Mouse (Mus musculus): ENCODE data around the gene Mblac1. TPM values are rescaled to one million over a fixed set of nuclear protein-coding genes. Genes with fewer than 3 reads are reported as not detected.

Gene Mblac1
- 6.1 and 6.5 TPM in 2 replicates for polyA plus RNA-seq (2014; fragmentation: Nextera tagmentation; extraction: Ambion mirVana)

GRCm38 (mm10) chr5:138193771-138194727 is at the start of gene Mblac1:
Mblac1 (plus strand) TSS chr5:138194314.
- ATAC-seq (ENCODE audit: insufficient number of reproducible peaks, insufficient read depth, low FRiP score, low read depth): peak; percentile 80

DNA sequence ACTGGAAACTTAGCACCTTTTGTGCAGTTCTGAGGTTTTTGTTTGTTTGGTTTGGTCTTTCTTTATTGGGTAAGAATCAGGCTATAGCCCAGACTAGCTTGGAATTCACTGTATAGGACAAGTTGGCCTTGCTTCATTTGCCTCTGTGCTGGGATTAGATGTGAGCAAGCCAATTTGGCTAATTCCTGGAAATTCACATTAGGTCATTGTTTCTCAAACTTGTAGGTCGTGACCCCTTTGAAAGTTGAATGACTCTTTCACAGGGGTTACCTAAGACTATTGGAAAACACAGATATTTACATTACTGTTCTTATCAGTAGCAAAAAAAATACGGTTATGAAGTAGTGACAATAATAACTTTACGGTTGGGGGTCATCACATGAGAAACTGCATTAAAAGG is 39.7 kb upstream of the Mblac1 start:
- no peaks in the 10 kb centered on the region for H3K9me3 ChIP-seq (ENCODE audit: control insufficient read depth, low read length)
- peaks cover 30% of the 10 kb centered on the region for H3K36me3 ChIP-seq (ENCODE audit: control insufficient read depth, insufficient read depth, low read length)
- H3K9ac ChIP-seq (ENCODE audit: low read length): peak overlapping the region; percentile 94
- H3K27ac ChIP-seq (replicated peaks in 1 of 2; ENCODE audit: control insufficient read depth in 1 of 2, insufficient read depth in 1 of 2, low read depth in 2 of 2, low read length in 2 of 2): no peak overlapping the region
- H3K4me2 ChIP-seq (ENCODE audit: low read length): peak overlapping the region; percentile 83
- WGBS: 70% methylated on average over 3 of the region's 3 CpGs
- H3K27me3 ChIP-seq (ENCODE audit: control insufficient read depth, insufficient read depth, low read length): no peaks in the 10 kb centered on the region
- H3K4me3 ChIP-seq (ENCODE audit: control insufficient read depth in 1 of 2, insufficient read depth in 1 of 2, low read depth in 1 of 2, low read length in 2 of 2): peak overlapping the region in 1 of 2 experiments; percentile 62; a peak in 2 of 4 replicates
- peaks cover 0 to 5% of the 10 kb centered on the region in 2 experiments; a peak in 1 of 4 replicates for H3K4me1 ChIP-seq (ENCODE audit: control insufficient read depth in 2 of 2, insufficient read depth in 2 of 2, low read length in 2 of 2)
- ATAC-seq (ENCODE audit: insufficient number of reproducible peaks, insufficient read depth, low FRiP score, low read depth): no peak

More at GRCm38 (mm10) chr5:138193771-138194727, at the start of gene Mblac1:
- Histone ChIP-seq H3K4me3 (ENCODE audit: control insufficient read depth in 1 of 2, insufficient read depth in 1 of 2, low read depth in 1 of 2, low read length in 2 of 2) (peak within 1 kb of the TSS; percentile 54), H3K36me3 (ENCODE audit: control insufficient read depth, insufficient read depth, low read length) (peaks cover 24% of the 10 kb centered on the region), H3K9me3 (ENCODE audit: control insufficient read depth, low read length) (no peaks in the 10 kb centered on the region), H3K27ac (replicated peaks in 1 of 2; ENCODE audit: control insufficient read depth in 1 of 2, insufficient read depth in 1 of 2, low read depth in 2 of 2, low read length in 2 of 2) (peak within 1 kb of the TSS; percentile 76 to 79), H3K4me1 (ENCODE audit: control insufficient read depth in 2 of 2, insufficient read depth in 2 of 2, low read length in 2 of 2) (peaks cover 3 to 4% of the 10 kb centered on the region in 2 experiments; a peak in 3 of 4 replicates), H3K27me3 (ENCODE audit: control insufficient read depth, insufficient read depth, low read length) (no peaks in the 10 kb centered on the region), H3K9ac (ENCODE audit: low read length) (peak within 1 kb of the TSS; percentile 81), H3K4me2 (ENCODE audit: low read length) (peak within 1 kb of the TSS; percentile 91)
- 9% methylated on average over 54 of the region's 54 CpGs for WGBS

DNA sequence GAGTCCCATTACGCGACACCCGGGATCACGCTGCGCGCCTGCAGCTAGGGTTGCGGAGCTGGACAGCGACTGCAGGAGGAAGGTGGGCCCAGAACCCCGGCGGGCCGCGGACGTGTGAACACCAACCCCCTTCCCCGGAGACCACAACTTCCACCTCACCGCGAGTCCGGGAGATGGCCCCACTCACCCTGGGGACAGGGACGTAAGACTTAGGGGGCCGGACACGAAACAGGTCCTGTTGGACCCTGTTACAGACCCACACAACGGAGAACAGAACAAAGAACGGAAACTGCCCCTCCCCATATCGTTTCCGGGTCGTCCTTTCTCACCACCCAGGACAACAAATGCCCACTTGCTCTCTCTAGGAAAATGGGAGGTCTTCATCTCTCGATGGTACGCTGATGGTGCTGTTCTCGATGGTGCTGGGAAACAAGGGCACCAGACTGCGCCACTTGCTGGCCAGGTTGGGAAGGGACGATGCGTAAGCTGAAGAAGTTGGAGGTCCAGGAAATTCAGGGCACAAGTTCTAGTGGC is 38.6 kb upstream of the Mblac1 start, which contains the start of gene Zfp113:
TSS of gene Zfp113 (minus strand) at position 302 of the 534 bp plus-strand sequence.
- Histone ChIP-seq H3K27me3 (ENCODE audit: control insufficient read depth, insufficient read depth, low read length) (no peaks in the 10 kb centered on the region), H3K4me2 (ENCODE audit: low read length) (peak within 1 kb of the TSS; percentile 83), H3K36me3 (ENCODE audit: control insufficient read depth, insufficient read depth, low read length) (peaks cover 24% of the 10 kb centered on the region), H3K9ac (ENCODE audit: low read length) (peak within 1 kb of the TSS; percentile 94), H3K9me3 (ENCODE audit: control insufficient read depth, low read length) (no peaks in the 10 kb centered on the region), H3K4me3 (ENCODE audit: control insufficient read depth in 1 of 2, insufficient read depth in 1 of 2, low read depth in 1 of 2, low read length in 2 of 2) (peak within 1 kb of the TSS; percentile 62 to 69), H3K4me1 (ENCODE audit: control insufficient read depth in 2 of 2, insufficient read depth in 2 of 2, low read length in 2 of 2) (peaks cover 0 to 7% of the 10 kb centered on the region in 2 experiments; a peak in 1 of 4 replicates), H3K27ac (replicated peaks in 1 of 2; ENCODE audit: control insufficient read depth in 1 of 2, insufficient read depth in 1 of 2, low read depth in 2 of 2, low read length in 2 of 2) (peak within 1 kb of the TSS; percentile 91 to 92)
- WGBS: under 1% methylated on average over 31 of the region's 31 CpGs
- ATAC-seq (ENCODE audit: insufficient number of reproducible peaks, insufficient read depth, low FRiP score, low read depth): peak; percentile 93

DNA sequence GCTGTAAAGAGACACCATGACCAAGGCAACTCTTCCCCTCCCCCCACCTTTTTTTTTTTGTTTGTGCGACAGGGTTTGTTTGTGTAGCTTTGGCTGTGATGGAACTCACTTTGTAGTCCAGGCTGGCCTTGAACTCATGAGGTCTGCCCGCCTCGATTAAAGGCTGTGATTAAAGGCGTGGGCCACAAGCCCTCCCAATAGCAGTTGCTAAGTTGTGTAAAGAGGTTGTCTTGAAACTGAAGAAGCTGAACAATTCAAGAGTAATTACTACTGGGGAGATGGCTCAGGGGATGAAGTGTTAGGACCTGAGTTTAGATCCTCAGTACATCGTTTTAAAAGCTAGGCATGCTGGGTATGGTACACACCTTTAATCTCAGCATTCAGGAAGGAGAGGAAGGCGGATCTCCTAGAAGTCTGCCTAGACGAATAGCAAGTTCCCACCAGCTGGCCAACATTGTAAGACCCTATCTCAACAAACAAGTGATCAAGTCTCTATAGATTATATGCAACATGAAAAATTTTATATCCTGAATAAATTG is 33.8 kb upstream of the Mblac1 start:
- H3K9ac ChIP-seq (ENCODE audit: low read length): peak overlapping the region; percentile 76
- WGBS: 67% methylated on average over 7 of the region's 7 CpGs
- no peaks in the 10 kb centered on the region for H3K27me3 ChIP-seq (ENCODE audit: control insufficient read depth, insufficient read depth, low read length)
- ATAC-seq (ENCODE audit: insufficient number of reproducible peaks, insufficient read depth, low FRiP score, low read depth): no peak
- peaks cover 0 to 13% of the 10 kb centered on the region in 2 experiments; a peak in 2 of 4 replicates for H3K4me1 ChIP-seq (ENCODE audit: control insufficient read depth in 2 of 2, insufficient read depth in 2 of 2, low read length in 2 of 2)
- peaks cover 33% of the 10 kb centered on the region for H3K36me3 ChIP-seq (ENCODE audit: control insufficient read depth, insufficient read depth, low read length)
- peak overlapping the region; percentile 80 for H3K4me2 ChIP-seq (ENCODE audit: low read length)
- 0 out of 4 replicates have a peak overlapping the region, but pooled peaks of 1 of the 2 experiments have one; percentile 56 for H3K27ac ChIP-seq (replicated peaks in 1 of 2; ENCODE audit: control insufficient read depth in 1 of 2, insufficient read depth in 1 of 2, low read depth in 2 of 2, low read length in 2 of 2)
- peak overlapping the region in 1 of 2 experiments; percentile 63; a peak in 3 of 4 replicates for H3K4me3 ChIP-seq (ENCODE audit: control insufficient read depth in 1 of 2, insufficient read depth in 1 of 2, low read depth in 1 of 2, low read length in 2 of 2)
- no peaks in the 10 kb centered on the region for H3K9me3 ChIP-seq (ENCODE audit: control insufficient read depth, low read length)

DNA sequence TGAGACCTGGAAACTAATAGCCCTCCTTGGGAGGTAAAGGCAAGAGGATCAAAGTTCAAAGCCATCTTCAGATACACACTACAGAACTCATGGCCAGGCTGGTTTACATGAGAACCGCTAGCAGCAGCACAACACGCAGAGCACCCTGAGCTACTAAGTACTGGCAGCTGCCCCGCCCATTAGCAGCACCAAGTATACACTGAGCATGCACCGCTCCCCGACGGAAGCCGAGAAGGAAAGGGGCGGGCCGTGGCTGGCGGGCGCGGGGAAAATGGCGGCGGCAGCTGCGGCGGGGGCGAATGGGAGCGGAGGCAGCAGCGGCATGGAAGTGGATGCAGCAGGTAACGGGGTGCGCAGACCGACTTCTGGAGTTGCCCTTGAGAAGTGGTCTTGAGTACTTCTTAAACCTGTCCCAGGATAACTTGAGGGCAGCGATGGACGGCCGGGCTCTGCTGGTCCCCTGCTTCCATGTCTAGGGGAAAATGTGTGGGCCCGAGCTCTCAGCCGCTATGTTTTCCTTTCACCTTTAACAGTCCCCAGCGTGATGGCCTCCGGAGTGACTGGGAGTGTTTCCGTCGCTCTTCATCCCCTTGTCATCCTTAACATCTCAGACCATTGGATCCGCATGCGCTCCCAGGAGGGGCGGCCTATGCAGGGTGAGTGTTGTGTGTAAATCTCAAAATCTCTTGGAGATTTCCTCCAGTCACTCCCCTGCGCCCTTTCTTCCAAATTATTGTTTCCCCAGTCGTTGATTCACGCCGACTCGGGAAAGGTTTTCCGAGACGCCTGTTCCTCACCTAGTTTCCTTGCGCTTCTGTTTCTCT is 33.1 kb upstream of the Mblac1 start, which contains the start of gene Cops6:
TSS of gene Cops6 (plus strand) at position 230 of the 824 bp plus-strand sequence.
- H3K4me1 ChIP-seq (ENCODE audit: control insufficient read depth in 2 of 2, insufficient read depth in 2 of 2, low read length in 2 of 2): peaks cover 0 to 13% of the 10 kb centered on the region in 2 experiments; a peak in 2 of 4 replicates
- peak within 1 kb of the TSS; percentile 80 for H3K4me2 ChIP-seq (ENCODE audit: low read length)
- peak within 1 kb of the TSS; percentile 63 to 92 for H3K4me3 ChIP-seq (ENCODE audit: control insufficient read depth in 1 of 2, insufficient read depth in 1 of 2, low read depth in 1 of 2, low read length in 2 of 2)
- no peaks in the 10 kb centered on the region for H3K27me3 ChIP-seq (ENCODE audit: control insufficient read depth, insufficient read depth, low read length)
- H3K9ac ChIP-seq (ENCODE audit: low read length): peak within 1 kb of the TSS; percentile 76
- no peaks in the 10 kb centered on the region for H3K9me3 ChIP-seq (ENCODE audit: control insufficient read depth, low read length)
- WGBS: under 1% methylated on average over 42 of the region's 42 CpGs
- peak within 1 kb of the TSS; percentile 56 to 74 for H3K27ac ChIP-seq (replicated peaks in 1 of 2; ENCODE audit: control insufficient read depth in 1 of 2, insufficient read depth in 1 of 2, low read depth in 2 of 2, low read length in 2 of 2)
- peak; percentile 90 for ATAC-seq (ENCODE audit: insufficient number of reproducible peaks, insufficient read depth, low FRiP score, low read depth)
- peaks cover 40% of the 10 kb centered on the region for H3K36me3 ChIP-seq (ENCODE audit: control insufficient read depth, insufficient read depth, low read length)

GRCm38 (mm10) chr5:138163046-138163445 is 31.1 kb upstream of the Mblac1 start:
- Histone ChIP-seq H3K9me3 (ENCODE audit: control insufficient read depth, low read length) (no peaks in the 10 kb centered on the region), H3K9ac (ENCODE audit: low read length) (no peak overlapping the region), H3K27me3 (ENCODE audit: control insufficient read depth, insufficient read depth, low read length) (no peaks in the 10 kb centered on the region), H3K4me2 (ENCODE audit: low read length) (no peak overlapping the region), H3K4me3 (ENCODE audit: control insufficient read depth in 1 of 2, insufficient read depth in 1 of 2, low read depth in 1 of 2, low read length in 2 of 2) (no peak overlapping the region), H3K27ac (replicated peaks in 1 of 2; ENCODE audit: control insufficient read depth in 1 of 2, insufficient read depth in 1 of 2, low read depth in 2 of 2, low read length in 2 of 2) (no peak overlapping the region), H3K36me3 (ENCODE audit: control insufficient read depth, insufficient read depth, low read length) (peaks cover 60% of the 10 kb centered on the region), H3K4me1 (ENCODE audit: control insufficient read depth in 2 of 2, insufficient read depth in 2 of 2, low read length in 2 of 2) (peaks cover 0 to 13% of the 10 kb centered on the region in 2 experiments; a peak in 2 of 4 replicates)
- no peak for ATAC-seq (ENCODE audit: insufficient number of reproducible peaks, insufficient read depth, low FRiP score, low read depth)
- WGBS: 75% methylated on average over 6 of the region's 6 CpGs
